Mouse (Mus musculus): ENCODE data around the gene Mt2.

DNA sequence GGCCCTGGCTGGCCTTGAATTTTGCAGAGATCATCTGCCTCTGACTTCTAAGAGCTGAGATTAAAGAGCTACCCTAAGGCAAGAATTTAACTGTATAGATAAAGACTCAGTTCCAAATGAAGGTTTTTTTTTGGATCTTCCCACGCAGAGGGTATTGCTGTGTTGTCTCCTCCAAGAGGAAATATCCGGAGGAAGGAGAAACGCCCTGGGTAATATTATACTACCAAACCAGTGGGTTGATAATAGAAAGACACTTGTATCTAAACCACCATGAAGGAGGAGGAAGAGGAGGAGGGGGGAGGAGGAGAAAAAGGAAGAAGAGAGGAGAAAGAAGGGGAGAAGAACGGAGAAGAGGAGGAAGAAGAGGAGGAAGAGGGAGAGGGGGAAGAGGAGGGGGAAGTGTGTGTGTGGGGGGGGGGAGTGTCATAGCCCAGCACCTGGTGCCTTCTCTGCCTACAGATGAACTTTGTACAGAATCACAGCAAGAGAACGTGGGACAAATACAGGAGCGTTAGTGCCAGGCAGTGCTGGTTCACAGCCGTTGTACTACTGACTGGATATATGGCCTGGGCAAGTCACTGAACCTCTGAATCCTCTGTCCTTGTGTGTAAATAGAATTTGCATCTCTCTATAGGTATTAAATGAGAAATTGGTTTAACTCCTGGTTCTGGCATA is 5.4 kb downstream of the Mt2 start:
- TF ChIP-seq CTCF (IDR thresholded peaks at IDR 0.05; ENCODE audit: low read depth, low read length) (no peak), GATA1 (IDR thresholded peaks at IDR 0.05; ENCODE audit: borderline replicate concordance, low read length) (no peak), GATA2 (IDR thresholded peaks at IDR 0.05; ENCODE audit: borderline replicate concordance, low read depth, low read length) (no peak), TAL1 (conservative IDR thresholded peaks at IDR 0.05; ENCODE audit: low read depth, low read length) (no peak), POLR2AphosphoS5 (IDR thresholded peaks at IDR 0.05; ENCODE audit: insufficient replicate concordance, low read depth, low read length) (no peak)
